Mouse (Mus musculus): Measurements from ENCODE around the gene Arhgap35.
"Not testable (repeated sequence)": the region's sequence is repeated elsewhere in the genome, so short reads cannot be mapped to it uniquely, and the experiment has no call there.

The Arhgap35 gene

DNA sequence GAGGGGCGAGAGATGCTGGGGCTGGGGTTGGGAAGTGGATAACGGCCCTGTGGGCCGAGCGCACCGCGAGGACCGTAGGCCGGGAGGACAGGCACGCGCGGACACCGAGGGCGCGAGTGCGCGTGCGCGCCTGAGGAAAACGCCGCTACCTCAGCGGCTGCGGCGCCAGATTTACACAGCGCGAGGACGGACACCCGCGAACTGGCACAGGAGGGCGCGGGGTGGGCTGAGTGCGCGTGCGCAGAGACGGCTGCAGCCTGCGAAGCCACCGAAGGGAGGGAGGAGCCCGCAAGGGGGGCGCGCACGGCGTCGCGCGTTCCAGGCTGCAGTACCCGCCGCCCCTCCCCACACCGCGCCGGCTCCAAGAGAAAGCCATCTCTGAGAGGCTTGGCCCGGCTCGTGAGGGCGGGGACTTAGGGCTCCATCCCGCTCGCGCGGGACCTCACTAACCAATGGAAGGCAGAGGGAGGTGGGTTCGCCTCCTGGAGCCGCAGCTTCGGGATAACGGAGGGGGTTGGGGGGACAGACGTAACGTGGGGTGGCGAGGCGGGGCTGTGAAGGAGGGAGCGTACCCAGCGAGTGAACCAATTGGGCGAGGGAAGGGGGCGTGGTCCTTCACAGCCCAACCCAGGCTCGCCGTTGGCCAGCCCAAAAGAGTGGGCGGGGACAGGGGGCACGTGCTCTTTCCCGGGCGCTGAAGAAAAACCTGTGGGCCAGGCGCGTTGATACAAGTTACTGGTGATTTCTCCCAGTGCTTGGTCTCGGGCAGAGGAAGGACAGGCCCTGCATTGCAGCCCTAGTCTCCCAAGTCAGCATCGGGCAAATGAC is at the start of gene Arhgap35:
Arhgap35 (minus strand) TSS at position 106 of the 828 bp plus-strand sequence.
- peak; percentile 99 to 100 for DNase-seq (ENCODE audit: inconsistent age in 2 of 2, low spot score in 1 of 2)

DNA sequence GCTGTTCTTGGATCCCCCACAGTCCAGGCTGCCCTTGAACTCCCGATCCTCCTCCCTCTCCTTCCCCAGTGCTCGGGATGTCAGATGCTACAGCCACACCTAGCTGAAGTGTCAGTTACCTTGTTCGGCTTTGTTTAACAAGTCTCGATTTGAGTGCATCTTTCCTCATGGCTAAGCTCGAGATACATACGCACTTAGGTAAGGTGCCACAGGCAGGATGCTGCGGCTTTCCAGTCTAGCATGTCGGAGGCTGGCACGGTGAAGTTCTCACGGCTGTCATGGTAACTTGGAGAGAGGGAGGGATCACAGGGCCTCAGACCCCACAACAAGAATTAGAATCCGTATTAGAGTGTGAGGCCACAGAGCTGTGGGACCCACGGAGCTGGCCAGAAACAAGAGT is 29.5 kb upstream of the Arhgap35 start:
- no peak for DNase-seq (ENCODE audit: inconsistent age in 2 of 2, low spot score in 1 of 2)

DNA sequence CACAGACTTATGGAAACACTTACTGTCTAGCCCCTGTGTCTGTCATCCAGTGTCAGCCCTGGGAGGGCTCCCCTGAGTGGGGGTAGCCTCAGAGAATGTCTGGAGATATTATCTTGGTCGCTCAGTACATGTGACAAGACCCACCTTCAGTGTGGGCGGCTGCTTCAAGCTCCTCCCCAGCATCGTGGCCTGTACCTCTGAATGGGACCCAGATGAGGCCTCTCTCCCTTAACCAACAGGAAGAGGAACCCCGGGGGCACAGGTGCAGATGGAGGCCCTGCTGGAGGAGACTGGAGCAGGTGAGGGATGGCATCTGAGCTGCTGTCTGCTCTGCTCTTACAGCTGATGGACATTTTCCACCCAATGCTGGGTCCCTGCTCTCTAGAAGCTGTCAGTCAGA is 28.3 kb upstream of the Arhgap35 start:
- not testable (repeated sequence) for DNase-seq (ENCODE audit: inconsistent age in 2 of 2, low spot score in 1 of 2)

DNA sequence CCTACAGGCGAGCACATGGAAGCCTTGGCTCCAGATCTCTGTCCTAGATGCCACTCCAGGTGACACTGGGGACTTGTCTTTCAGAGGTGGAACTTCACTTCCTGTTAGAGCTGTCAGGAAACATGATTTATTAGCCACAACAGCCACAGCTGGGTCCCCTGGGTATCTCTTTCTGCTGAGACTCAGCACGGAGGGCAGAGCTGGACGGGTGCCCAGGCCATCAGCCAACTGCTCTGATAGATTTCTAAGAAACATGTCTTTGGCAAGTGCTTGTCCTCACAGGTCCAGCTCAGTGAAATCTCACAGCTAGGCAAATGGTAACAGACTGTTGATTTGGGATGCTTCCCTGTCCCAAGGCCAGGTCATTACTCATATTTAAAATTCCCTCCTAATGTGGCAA is 24.2 kb upstream of the Arhgap35 start:
- DNase-seq (ENCODE audit: inconsistent age in 2 of 2, low spot score in 1 of 2): peak in 1 of 2 experiments; percentile 82

DNA sequence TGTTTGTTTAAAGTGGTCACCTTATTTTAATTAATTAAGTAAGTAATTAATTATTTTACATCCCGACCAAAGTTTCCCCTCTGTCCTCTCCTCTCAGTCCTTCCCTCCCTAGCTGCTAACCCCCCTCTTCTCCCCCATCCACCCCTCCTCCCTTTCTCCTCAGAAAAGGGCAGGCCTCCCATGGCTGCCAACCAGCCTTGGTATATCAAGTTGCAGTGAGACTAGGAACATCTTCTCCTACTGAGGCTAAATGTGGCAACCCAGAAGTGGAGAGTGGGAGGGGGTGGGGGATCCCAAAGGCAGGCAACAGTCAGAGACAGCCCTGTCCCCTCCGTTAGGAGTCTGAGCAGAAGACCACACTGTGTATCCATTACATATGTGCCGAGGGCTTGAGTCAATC is 20.3 kb upstream of the Arhgap35 start:
- no peak for DNase-seq (ENCODE audit: inconsistent age in 2 of 2, low spot score in 1 of 2)

DNA sequence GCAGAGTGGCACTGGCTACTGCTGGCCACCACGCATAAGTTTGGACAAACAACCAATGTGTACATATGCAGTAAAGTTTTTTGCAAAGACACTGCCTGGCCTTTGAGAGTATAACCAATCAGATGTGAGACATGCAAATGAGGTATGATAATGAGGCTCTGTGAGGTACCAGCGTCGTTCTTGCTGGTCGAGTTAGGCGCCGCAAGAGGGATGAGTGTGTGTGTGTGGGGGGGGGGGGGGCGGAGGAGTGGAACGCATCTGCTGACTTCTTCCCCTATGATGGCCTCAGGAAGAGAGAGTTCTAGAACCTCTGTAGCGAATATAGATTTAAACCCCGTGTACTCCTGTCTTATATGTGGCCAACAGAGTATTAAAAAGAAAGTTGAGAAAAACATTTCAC is 19.1 kb upstream of the Arhgap35 start:
- not testable (repeated sequence) for DNase-seq (ENCODE audit: inconsistent age in 2 of 2, low spot score in 1 of 2)

DNA sequence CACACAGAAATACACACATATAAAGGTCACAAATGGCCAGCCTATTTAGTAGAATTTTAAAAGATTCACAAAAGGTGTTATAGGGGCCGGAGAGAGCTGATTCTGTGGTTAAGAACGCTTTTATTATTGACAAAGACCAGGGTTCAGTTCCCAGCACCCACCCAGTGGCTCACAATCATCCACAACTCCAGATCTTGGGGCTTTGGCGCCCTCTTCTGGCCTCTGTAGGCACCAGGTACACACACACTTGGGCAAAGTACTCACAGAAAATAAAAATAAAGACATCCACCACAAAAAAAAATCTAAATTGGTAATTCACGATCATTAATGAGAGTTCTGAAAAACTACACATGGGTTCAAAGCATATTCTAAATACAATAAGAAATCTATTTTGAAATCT is 17.1 kb upstream of the Arhgap35 start:
- no peak for DNase-seq (ENCODE audit: inconsistent age in 2 of 2, low spot score in 1 of 2)

DNA sequence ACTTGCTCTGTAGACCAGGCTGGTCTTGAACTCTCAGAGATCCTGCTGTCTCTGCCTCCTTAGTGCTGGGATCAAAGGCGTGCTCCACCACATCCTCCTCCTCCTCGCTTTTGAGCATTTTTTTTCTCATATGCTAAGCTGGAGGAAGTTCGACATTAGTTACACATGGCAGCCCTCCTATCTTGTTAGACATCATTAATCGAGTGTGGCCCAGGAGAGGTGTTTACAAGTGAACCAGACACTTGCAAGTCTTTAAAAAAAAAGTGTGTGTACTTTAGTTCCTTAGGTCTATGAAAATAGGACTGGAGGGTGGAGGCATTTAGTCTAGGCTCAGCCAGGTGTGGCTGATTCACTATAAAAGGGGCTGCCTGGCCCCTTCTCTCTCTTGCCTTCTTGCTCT is 16.2 kb upstream of the Arhgap35 start:
- no peak for DNase-seq (ENCODE audit: inconsistent age in 2 of 2, low spot score in 1 of 2)

DNA sequence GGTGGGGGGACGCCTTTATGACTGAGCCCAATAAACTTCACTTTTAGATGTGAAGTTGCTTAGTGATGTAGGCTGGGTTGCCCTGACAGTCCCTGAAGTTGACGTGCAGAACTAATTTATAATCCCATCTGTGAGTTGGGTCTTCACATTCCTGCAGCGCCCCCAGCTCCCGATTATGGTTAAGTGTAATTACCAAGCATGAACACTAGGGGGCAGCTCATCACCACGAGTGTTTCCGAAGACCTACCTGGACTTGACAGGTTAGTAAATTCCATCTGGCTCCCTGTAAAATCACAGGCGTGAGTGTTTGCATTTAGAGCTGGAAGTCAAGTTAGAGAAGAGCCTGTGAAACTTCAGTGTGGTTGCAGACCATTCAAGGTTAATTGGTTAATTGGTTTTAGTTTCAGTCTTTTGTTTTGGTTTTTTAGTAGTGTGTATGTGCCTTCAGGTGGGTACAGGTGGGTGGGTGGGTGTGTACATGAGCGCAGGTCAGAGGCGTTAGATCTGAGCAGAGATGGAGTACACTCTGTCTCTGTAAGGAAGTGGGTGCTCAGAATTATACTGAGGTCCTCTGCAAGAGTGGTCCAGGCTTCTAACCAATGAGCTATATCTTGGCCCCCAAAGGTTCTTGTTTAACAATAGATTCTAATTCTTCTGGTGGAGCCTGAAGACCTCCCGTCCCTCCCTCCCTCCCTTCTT is 15.0 kb upstream of the Arhgap35 start:
- DNase-seq (ENCODE audit: inconsistent age in 2 of 2, low spot score in 1 of 2): peak in 1 of 2 experiments; percentile 79

DNA sequence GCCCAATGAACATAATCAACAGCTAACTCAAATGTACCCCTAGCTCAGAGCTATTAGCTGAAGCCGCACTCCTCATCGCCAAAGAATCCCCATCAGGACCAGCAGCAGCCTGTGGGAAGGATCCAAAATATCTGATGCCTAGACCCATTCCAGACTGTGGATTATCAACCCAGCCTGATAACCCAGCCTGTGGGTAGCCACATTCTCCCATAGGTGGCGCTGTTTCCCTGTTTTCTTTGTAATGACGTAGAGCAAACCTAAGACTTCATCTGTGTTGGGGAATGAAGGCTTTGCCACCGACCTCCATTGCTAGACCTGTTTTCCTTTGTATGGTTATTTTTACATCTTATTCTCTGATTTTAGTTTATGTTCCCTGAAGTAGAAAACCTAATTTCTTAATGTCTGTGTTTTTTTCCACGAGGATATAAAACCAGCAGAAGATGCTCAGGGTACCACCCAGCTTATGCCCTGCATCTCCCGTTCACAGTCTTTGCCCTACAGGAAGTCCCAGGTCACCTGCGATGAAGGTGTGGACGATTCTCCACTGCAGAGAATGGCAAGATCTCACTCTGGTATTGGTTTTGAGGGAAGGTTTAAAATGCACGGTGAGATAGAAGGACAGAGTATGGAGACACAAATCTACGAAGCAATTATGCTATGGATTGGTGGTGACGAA is 13.4 kb upstream of the Arhgap35 start:
- DNase-seq (ENCODE audit: inconsistent age in 2 of 2, low spot score in 1 of 2): peak in 1 of 2 experiments; percentile 81

DNA sequence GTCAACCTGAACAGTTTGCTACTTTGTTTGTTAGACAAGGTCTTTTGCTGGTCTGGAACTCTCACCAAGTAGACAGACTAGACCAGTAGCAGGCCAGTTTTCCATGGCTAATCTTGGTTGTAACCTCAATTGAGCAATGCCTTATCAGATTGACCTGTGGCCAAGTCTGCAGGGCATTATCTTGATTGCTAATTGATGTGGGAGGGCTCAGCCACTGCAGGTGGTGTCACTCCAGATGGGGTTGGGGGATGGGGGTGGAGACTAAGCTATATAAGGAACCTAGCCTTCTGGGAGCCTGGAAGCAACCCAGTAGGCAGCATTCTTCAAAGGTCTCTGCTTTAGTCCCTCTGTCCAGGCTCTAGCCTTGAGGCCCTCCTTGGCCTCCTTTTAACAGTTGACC is 8.9 kb upstream of the Arhgap35 start:
- peak in 1 of 2 experiments; percentile 48 for DNase-seq (ENCODE audit: inconsistent age in 2 of 2, low spot score in 1 of 2)

DNA sequence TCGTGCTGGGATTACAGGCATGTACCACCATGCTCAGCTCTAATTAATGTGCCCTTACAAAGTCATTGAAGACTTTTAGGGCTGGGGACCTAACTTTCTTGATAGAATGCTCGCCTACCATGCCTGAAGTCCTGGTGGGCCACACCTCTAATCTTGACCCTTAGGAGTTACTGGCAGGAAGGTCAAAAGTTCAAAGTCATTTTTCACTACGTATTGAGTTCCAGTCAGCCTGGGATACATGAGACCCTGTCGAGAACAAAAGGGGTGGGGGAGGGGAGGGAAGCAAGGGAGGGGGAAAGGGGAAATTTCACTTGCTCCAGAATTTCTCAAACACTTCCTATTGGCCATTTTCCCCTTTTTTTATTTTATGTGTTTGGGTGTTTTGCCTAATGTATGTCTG is 8.3 kb upstream of the Arhgap35 start:
- no peak for DNase-seq (ENCODE audit: inconsistent age in 2 of 2, low spot score in 1 of 2)

DNA sequence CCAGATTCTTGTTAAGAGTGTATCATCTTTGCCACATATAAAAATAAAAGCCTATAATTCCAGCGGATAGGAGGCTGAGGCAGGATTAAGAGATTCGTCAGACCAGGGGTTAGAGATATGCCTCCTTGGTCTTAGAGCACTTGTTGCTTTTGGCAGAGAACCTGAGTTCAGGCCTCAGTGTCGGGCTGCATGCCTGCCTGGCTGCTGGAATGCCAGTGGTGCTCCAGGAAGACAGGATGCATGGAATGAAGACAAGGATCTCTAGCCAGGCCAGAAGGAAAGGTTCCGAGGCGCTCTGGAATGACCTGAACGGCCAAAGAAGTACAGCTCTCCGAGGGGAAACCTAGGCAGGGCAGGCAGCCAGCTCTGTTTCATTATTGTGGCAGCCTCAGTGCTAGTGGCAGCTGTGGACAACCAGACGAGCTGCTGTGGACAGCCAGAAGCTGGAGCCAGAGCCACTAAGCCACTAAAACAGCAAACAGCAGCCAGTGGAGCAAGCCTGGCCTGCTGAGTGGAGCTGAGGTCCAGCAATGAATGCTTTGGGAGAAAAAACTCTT is 6.4 kb upstream of the Arhgap35 start:
- DNase-seq (ENCODE audit: inconsistent age in 2 of 2, low spot score in 1 of 2): no peak

DNA sequence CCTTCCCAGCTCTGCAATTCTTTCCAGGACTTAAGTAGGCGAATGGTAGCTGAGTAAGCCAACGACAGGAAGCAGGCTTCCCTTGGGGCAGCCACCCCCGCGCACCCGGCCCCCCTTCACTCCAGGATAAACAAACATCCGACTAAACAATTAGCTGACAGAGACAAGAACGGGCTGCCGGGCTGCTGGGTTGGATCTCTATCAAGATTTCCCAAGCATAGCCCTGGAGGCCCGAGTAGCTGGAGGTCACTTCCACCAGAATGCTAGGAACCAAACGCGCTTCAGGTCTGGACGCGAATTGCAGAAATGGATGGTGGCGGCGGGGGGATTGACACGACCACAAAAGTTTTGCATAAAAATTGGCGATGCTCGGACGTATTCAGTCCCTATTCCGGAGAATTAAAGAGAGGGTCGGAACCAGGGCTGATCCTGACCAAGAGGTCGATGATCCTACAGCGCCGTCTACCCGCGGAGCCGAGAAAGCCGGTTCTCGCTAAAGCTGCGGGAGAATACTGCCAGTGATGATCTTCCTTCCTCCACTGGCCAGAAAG is 3.9 kb upstream of the Arhgap35 start:
- peak; percentile 66 to 91 for DNase-seq (ENCODE audit: inconsistent age in 2 of 2, low spot score in 1 of 2)

DNA sequence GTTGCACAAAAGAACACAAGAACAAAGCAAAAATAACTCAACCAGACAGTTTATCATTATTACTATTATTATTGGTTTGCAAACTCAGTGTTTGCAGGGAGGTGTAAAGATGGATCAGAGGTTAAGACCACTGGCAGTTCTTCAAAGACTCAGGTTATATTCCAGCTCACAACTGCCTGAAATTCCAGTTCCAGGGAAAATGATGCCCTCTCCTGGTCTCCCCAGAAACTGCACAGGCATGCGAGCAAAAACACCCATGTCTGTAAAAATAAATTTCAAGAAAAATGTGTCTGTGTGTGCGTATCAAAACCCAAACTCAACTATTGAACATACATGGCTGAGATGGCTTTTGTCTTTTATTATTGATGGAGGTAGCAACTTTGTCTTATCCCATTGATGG is 2.3 kb upstream of the Arhgap35 start:
- DNase-seq (ENCODE audit: inconsistent age in 2 of 2, low spot score in 1 of 2): peak; percentile 56 to 90

DNA sequence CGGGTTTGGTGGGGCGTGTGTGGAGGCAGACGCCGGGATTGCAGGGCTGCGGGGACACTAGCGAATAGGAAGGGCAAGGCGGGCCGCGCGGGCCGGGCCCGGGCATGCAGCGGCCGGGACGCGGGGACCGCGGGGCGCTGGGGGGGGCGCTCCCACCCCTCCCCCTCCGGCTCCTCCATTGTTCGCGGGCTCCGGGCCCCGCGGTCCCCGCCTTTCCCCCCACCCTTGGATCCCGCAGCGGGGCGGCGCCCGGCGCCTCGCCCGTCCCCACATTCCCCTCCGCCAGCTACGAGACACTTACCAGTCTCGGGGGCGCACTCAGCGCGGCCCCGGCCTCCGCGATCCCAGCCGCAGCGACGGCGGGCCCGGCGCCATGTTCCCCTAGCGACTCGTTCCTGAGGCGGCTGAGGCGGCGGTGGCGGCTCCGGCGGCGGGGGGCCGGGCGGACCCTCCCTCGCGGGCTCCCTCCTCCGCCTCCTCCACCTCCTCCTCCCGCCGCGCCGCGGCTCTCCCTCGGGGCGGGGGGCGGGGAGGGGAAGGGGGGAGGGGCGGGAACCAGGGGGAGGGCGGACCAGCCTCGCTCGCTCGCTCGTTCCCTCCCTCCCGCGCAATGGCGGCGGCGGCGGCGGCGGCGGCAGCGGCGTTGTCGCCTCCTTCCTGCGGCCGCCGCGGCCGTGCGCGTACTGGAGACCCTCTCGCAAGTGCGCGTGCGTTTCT is 464 bp downstream of the Arhgap35 start:
- no peak for DNase-seq (ENCODE audit: inconsistent age in 2 of 2, low spot score in 1 of 2)

DNA sequence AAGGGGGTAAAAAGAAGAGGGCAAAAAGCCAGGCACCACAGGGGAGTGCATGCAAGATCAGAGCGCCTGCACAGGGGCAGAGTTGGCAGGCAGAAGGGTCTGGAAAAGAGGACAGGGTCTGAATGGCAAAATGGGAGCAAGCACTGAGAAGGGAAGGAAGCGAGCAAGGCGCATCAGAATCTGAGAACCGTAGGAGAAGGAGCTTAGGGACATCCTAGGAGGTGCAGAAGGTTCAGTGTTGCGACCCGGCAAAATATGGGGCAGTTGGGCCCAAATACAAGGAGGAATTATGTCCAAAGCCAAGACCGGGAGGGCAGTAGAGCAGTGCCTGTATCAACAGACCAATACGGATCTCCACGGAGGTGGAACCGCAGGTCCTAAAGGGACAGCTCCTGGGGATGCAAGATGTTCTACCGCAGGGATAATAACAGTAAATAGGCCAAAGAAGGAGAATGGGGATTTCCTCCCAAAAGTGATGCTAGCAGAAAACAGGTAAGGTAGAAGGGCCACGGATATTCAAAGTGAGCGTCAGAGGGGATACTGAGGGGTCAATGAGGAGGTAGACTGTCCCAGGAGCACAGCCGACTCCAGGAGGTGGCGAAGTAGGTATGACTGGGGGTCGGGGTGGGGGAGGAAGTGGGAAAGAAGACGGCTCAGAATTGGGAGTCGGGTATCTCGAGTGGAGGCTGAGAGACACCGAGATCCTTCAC is 1.2 kb downstream of the Arhgap35 start:
- DNase-seq (ENCODE audit: inconsistent age in 2 of 2, low spot score in 1 of 2): peak; percentile 29 to 75

DNA sequence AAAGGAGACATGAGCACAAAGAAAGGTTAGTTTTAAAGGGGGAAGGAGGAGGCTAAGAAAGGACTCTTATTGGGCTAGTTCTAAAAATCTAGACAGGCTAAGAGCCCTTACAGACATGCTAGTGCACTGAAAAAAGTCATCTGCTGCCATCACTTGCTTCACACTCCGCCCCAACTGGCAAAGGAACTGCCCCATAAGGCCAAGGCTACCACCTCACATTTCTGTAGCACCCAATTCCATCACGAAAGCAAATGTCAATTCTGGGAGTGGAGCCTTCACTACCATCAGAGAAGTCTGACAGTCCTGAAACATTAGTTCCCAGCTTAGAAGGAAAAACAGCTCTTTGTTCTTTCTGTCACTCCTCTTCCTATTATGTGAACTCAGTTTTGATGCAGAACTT is 4.4 kb downstream of the Arhgap35 start:
- DNase-seq (ENCODE audit: inconsistent age in 2 of 2, low spot score in 1 of 2): peak in 1 of 2 experiments; percentile 74

DNA sequence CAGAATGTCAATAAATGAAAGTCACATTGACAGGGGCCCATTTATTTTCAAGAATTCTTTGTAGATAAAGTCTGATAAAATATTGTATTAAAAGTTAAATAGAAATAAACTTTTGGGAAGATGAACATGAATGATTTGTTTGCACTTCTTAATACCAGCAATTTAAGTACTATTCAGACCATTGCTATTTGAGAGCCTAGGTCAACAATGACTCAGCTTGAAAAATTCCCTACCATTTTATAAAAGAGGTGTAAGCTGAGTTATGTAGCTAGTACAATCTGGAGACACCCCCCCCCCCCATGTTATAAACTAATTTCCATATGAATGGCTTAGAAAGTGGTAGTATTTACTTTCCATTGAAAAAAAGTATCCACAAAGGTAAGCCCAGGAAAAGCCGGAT is 5.8 kb downstream of the Arhgap35 start:
- DNase-seq (ENCODE audit: inconsistent age in 2 of 2, low spot score in 1 of 2): no peak

DNA sequence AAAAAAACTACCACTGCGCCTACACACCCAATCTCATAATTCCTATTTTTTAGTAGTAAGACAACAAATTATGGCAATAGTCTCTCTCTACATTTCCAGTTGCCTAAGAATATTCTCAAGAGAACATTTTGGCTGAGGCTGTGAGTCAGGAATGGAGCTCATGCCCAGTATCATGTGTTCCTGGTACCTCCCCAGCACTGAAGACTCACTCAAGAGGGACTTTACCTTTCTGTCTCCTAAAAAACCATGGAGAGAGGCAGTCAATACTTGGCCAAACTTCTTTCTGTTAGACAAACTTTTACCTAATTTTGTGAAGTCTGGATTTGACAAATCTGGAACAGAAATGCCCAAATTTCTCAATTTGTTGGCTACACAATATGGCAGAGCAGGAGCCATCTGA is 6.7 kb downstream of the Arhgap35 start:
- no peak for DNase-seq (ENCODE audit: inconsistent age in 2 of 2, low spot score in 1 of 2)
